Mouse (Mus musculus) midbrain, postnatal 0 days (tissue): ENCODE measurements around the gene Prcc. TPM values are rescaled to one million over a fixed set of nuclear protein-coding genes. Genes with fewer than 3 reads are reported as not detected.

Experiments used
- ATAC-seq: fragments of 200-750 bp; cut with Nextera tagmentation; 2 replicates; pipeline ENCODE4 v1.8.0; 2017; ENCODE audit warnings: moderate number of reproducible peaks, mild to moderate bottlenecking, moderate TSS enrichment, moderate library complexity; ENCODE audit not compliant: low FRiP score
- DNase-seq: peaks from one replicate; pipeline ENCODE4 v3.0.0-alpha.2; 2015; ENCODE audit warnings: low spot score
- H3K27ac ChIP-seq: fragments of 300-500 bp; sonication (generic); 2 replicates; pipeline ENCODE4 v1.5.1; 2014; ENCODE audit warnings: low read depth, mild to moderate bottlenecking, low read length, mixed read lengths
- H3K27me3 ChIP-seq: fragments of 300-500 bp; sonication (generic); 2 replicates; pipeline ENCODE4 v1.6.1; 2014; ENCODE audit warnings: low read length, control low read depth, mixed read lengths; ENCODE audit not compliant: insufficient read depth
- H3K36me3 ChIP-seq: fragments of 300-500 bp; sonication (generic); 2 replicates; pipeline ENCODE4 v1.6.1; 2014; ENCODE audit warnings: low read length, control low read depth, mixed read lengths; ENCODE audit not compliant: insufficient read depth
- H3K4me1 ChIP-seq: fragments of 300-500 bp; sonication (generic); 2 replicates; pipeline ENCODE4 v1.6.1; 2014; ENCODE audit warnings: mild to moderate bottlenecking, control low read depth, antibody characterized with exemption, low read length, mixed read lengths; ENCODE audit not compliant: insufficient read depth
- H3K4me2 ChIP-seq: fragments of 300-500 bp; sonication (generic); 2 replicates; pipeline ENCODE4 v1.6.1; 2014; ENCODE audit warnings: low read depth, mild to moderate bottlenecking, low read length, mixed read lengths; ENCODE audit not compliant: poor library complexity, severe bottlenecking
- H3K4me3 ChIP-seq: fragments of 300-500 bp; sonication (generic); 2 replicates; pipeline ENCODE4 v1.5.1; 2014; ENCODE audit warnings: low read depth, mild to moderate bottlenecking, low read length, moderate library complexity
- H3K9ac ChIP-seq: fragments of 300-500 bp; sonication (generic); replicated peaks from 2 replicates; pipeline ENCODE4 v1.6.1; 2014; ENCODE audit warnings: mild to moderate bottlenecking, low read length, moderate library complexity, mixed read lengths; ENCODE audit not compliant: poor library complexity, severe bottlenecking
- H3K9me3 ChIP-seq: fragments of 300-500 bp; sonication (generic); 2 replicates; pipeline ENCODE4 v1.6.1; 2016; ENCODE audit warnings: low read length, control low read depth
- CTCF ChIP-seq: IDR thresholded peaks from 2 replicates; pipeline ENCODE4 v1.5.1; 2016; ENCODE audit warnings: antibody characterized with exemption, mild to moderate bottlenecking
- WGBS: fragments of 180-500 bp; shearing (Covaris S2); extraction: QIAGEN DNeasy Blood & Tissue Kit; methylation state at CpG from one replicate; pipeline ENCODE4 v1.1.7; 2014; 5-methylcytosine and 5-hydroxymethylcytosine counted together
- polyA plus RNA-seq: library from polyadenylated mRNA; unstranded; fragments of >200 nt; fragmentation: Nextera tagmentation; extraction: Ambion mirVana; gene quantifications from 2 replicates; pipeline ENCODE4 v1.2.1, GENCODE M21; 2015
- total RNA-seq: library from RNA; depleted of rRNA; stranded (reverse); fragments of >200 nt; gene quantifications from 2 replicates; pipeline ENCODE4 v1.2.3, GENCODE M21; 2014

Gene Prcc
- total and polyA plus RNA-seq, 2 experiments from 2014 or later: 24.3 to 94.8 TPM

GRCm38 (mm10) chr3:87929341-87930077 is 44.1 kb upstream of the Prcc start:
- peaks cover 26% of the 10 kb centered on the region for H3K36me3 ChIP-seq
- H3K4me1 ChIP-seq: peaks cover 9% of the 10 kb centered on the region
- WGBS: 8% methylated on average over 26 of the region's 26 CpGs
- peak overlapping the region; percentile 87 for H3K9ac ChIP-seq
- peak overlapping the region; percentile 77 for H3K27ac ChIP-seq
- H3K27me3 ChIP-seq: no peaks in the 10 kb centered on the region
- H3K9me3 ChIP-seq: no peaks in the 10 kb centered on the region
- peak overlapping the region; percentile 69 for H3K4me2 ChIP-seq
- H3K4me3 ChIP-seq: peak overlapping the region; percentile 88
- ATAC-seq: peak; percentile 41
- no peak for DNase-seq
- TF ChIP-seq CTCF: no peak

- no peaks in the 10 kb centered on the region for H3K9me3 ChIP-seq
- H3K4me3 ChIP-seq: no peak overlapping the region
- H3K4me2 ChIP-seq: no peak overlapping the region
- H3K4me1 ChIP-seq: peaks cover 9% of the 10 kb centered on the region
- H3K27ac ChIP-seq: no peak overlapping the region
- DNase-seq: no peak
- H3K36me3 ChIP-seq: peaks cover 43% of the 10 kb centered on the region
- TF ChIP-seq CTCF: no peak
- 93% methylated on average over 5 of the region's 5 CpGs for WGBS
- no peaks in the 10 kb centered on the region for H3K27me3 ChIP-seq
- no peak overlapping the region for H3K9ac ChIP-seq
- no peak for ATAC-seq
These were observed 42.0 kb upstream of the Prcc start for GRCm38 (mm10) chr3:87927452-87927851.

GRCm38 (mm10) chr3:87924996-87925395 is 39.6 kb upstream of the Prcc start:
- no peak overlapping the region for H3K4me3 ChIP-seq
- no peaks in the 10 kb centered on the region for H3K9me3 ChIP-seq
- H3K27me3 ChIP-seq: no peaks in the 10 kb centered on the region
- H3K4me2 ChIP-seq: no peak overlapping the region
- no peak for TF ChIP-seq CTCF
- 92% methylated on average over 7 of the region's 7 CpGs for WGBS
- ATAC-seq: no peak
- H3K36me3 ChIP-seq: peaks cover 43% of the 10 kb centered on the region
- DNase-seq: no peak
- 0 out of 2 replicates have a peak, but pooled peaks cover 6% of the 10 kb centered on the region for H3K4me1 ChIP-seq
- H3K9ac ChIP-seq: no peak overlapping the region
- no peak overlapping the region for H3K27ac ChIP-seq

- H3K4me3 ChIP-seq: peak overlapping the region; percentile 58
- 0 out of 2 replicates have a peak, but pooled peaks cover 3% of the 10 kb centered on the region for H3K4me1 ChIP-seq
- peaks cover 41% of the 10 kb centered on the region for H3K36me3 ChIP-seq
- H3K9me3 ChIP-seq: no peaks in the 10 kb centered on the region
- H3K9ac ChIP-seq: peak overlapping the region; percentile 55; the same call in 1 of the 2 replicates
- 68% methylated on average over 9 of the region's 9 CpGs for WGBS
- H3K4me2 ChIP-seq: peak overlapping the region; percentile 86
- no peaks in the 10 kb centered on the region for H3K27me3 ChIP-seq
- no peak overlapping the region for H3K27ac ChIP-seq
- ATAC-seq: no peak
- DNase-seq: no peak
- TF ChIP-seq CTCF: peak; percentile 33
These were observed 35.0 kb upstream of the Prcc start for GRCm38 (mm10) chr3:87920270-87920943.

- Histone ChIP-seq H3K27me3 (no peaks in the 10 kb centered on the region), H3K27ac (peak within 1 kb of the TSS; percentile 62), H3K4me1 (0 out of 2 replicates have a peak, but pooled peaks cover 3% of the 10 kb centered on the region), H3K36me3 (peaks cover 40% of the 10 kb centered on the region), H3K9ac (peak within 1 kb of the TSS; percentile 55), H3K4me3 (peak within 1 kb of the TSS; percentile 58), H3K9me3 (no peaks in the 10 kb centered on the region), H3K4me2 (peak within 1 kb of the TSS; percentile 86)
- under 1% methylated on average over 30 of the region's 30 CpGs for WGBS
- TF ChIP-seq CTCF: no peak
- ATAC-seq (peak; percentile 89), DNase-seq (peak; percentile 98)
These were observed 34.1 kb upstream of the Prcc start, which contains the start of gene Mrpl24 for GRCm38 (mm10) chr3:87919336-87920108. Mrpl24 (plus strand) TSS chr3:87919506.
